Mouse (Mus musculus): Measurements from ENCODE around the gene Atg4a. TPM values are rescaled to one million over a fixed set of nuclear protein-coding genes. Genes with fewer than 3 reads are reported as not detected.

Gene Atg4a
- 9.5 and 11.3 TPM in 2 replicates for polyA plus RNA-seq (2014; fragmentation: Nextera tagmentation; extraction: Ambion mirVana)

GRCm38 (mm10) chrX:140956272-140956940 is at the start of gene Atg4a, which contains the start of gene Psmd10:
Gene Atg4a (plus strand): TSS chrX:140956907.
Gene Psmd10 (minus strand): TSS chrX:140956728.
- peak; percentile 88 for DNase-seq (ENCODE audit: low spot score)
- H3K27ac ChIP-seq = peak within 1 kb of the TSS; percentile 41; the same call in 1 of the 2 replicates
- 22% methylated on average over 23 of the region's 23 CpGs for WGBS

GRCm38 (mm10) chrX:140907360-140907759 is 49.3 kb upstream of the Atg4a start, which contains the start of gene Vsig1:
Gene Vsig1 (plus strand): TSS chrX:140907608.
- Histone ChIP-seq H3K36me3 (replicated peaks; ENCODE audit: control insufficient read depth, insufficient read depth) (no peaks in the 10 kb centered on the region), H3K4me1 (replicated peaks; ENCODE audit: control insufficient read depth, insufficient read depth, low read length) (no peaks in the 10 kb centered on the region), H3K4me3 (replicated peaks; ENCODE audit: low read length) (no peak within 1 kb of the TSS), H3K27ac (no peak within 1 kb of the TSS), H3K4me2 (replicated peaks) (no peak within 1 kb of the TSS), H3K27me3 (ENCODE audit: control insufficient read depth, insufficient read depth, low read length) (peaks cover 28% of the 10 kb centered on the region), H3K9ac (no peak within 1 kb of the TSS), H3K9me3 (ENCODE audit: control insufficient read depth, low read length) (no peaks in the 10 kb centered on the region)
- 80% methylated on average over 7 of the region's 7 CpGs for WGBS
- DNase-seq (ENCODE audit: low spot score) (no peak), ATAC-seq (ENCODE audit: low FRiP score) (no peak)

More at GRCm38 (mm10) chrX:140956272-140956940, at the start of gene Atg4a, which contains the start of gene Psmd10:
- peaks cover 5% of the 10 kb centered on the region; the same call in 1 of the 2 replicates for H3K36me3 ChIP-seq (replicated peaks; ENCODE audit: control insufficient read depth, insufficient read depth)
- peaks cover 26% of the 10 kb centered on the region for H3K27me3 ChIP-seq (ENCODE audit: control insufficient read depth, insufficient read depth, low read length)
- H3K4me3 ChIP-seq (replicated peaks; ENCODE audit: low read length) = peak within 1 kb of the TSS; percentile 43
- no peaks in the 10 kb centered on the region for H3K9me3 ChIP-seq (ENCODE audit: control insufficient read depth, low read length)
- H3K4me1 ChIP-seq (replicated peaks; ENCODE audit: control insufficient read depth, insufficient read depth, low read length) = 0 out of 2 replicates have a peak, but pooled peaks cover 3% of the 10 kb centered on the region
- ATAC-seq (ENCODE audit: low FRiP score) = peak; percentile 99
- peak within 1 kb of the TSS; percentile 52 for H3K4me2 ChIP-seq (replicated peaks)
- H3K9ac ChIP-seq = peak within 1 kb of the TSS; percentile 50

- DNase-seq (ENCODE audit: low spot score) (no peak), ATAC-seq (ENCODE audit: low FRiP score) (no peak)
- Histone ChIP-seq H3K4me2 (replicated peaks) (no peak overlapping the region), H3K27me3 (ENCODE audit: control insufficient read depth, insufficient read depth, low read length) (peaks cover 48% of the 10 kb centered on the region), H3K4me1 (replicated peaks; ENCODE audit: control insufficient read depth, insufficient read depth, low read length) (no peaks in the 10 kb centered on the region), H3K4me3 (replicated peaks; ENCODE audit: low read length) (no peak overlapping the region), H3K9ac (no peak overlapping the region), H3K9me3 (ENCODE audit: control insufficient read depth, low read length) (no peaks in the 10 kb centered on the region), H3K36me3 (replicated peaks; ENCODE audit: control insufficient read depth, insufficient read depth) (no peaks in the 10 kb centered on the region), H3K27ac (no peak overlapping the region)
- 87% methylated on average over 6 of the region's 6 CpGs for WGBS
Measured at GRCm38 (mm10) chrX:140921321-140921720, 35.4 kb upstream of the Atg4a start.

- no peak overlapping the region for H3K4me2 ChIP-seq (replicated peaks)
- no peaks in the 10 kb centered on the region for H3K4me1 ChIP-seq (replicated peaks; ENCODE audit: control insufficient read depth, insufficient read depth, low read length)
- H3K27ac ChIP-seq = no peak overlapping the region
- DNase-seq (ENCODE audit: low spot score) (peak; percentile 47), ATAC-seq (ENCODE audit: low FRiP score) (no peak)
- 65% methylated on average over 3 of the region's 3 CpGs for WGBS
- no peaks in the 10 kb centered on the region for H3K9me3 ChIP-seq (ENCODE audit: control insufficient read depth, low read length)
- H3K9ac ChIP-seq = no peak overlapping the region
- no peaks in the 10 kb centered on the region for H3K36me3 ChIP-seq (replicated peaks; ENCODE audit: control insufficient read depth, insufficient read depth)
- no peak overlapping the region for H3K4me3 ChIP-seq (replicated peaks; ENCODE audit: low read length)
- H3K27me3 ChIP-seq (ENCODE audit: control insufficient read depth, insufficient read depth, low read length) = peaks cover 60% of the 10 kb centered on the region
Measured at GRCm38 (mm10) chrX:140932066-140932465, 24.6 kb upstream of the Atg4a start.

GRCm38 (mm10) chrX:140933263-140933662 is 23.4 kb upstream of the Atg4a start:
- DNase-seq (ENCODE audit: low spot score) = no peak
- no peak for ATAC-seq (ENCODE audit: low FRiP score)
- Histone ChIP-seq H3K27ac (no peak overlapping the region), H3K4me3 (replicated peaks; ENCODE audit: low read length) (no peak overlapping the region), H3K27me3 (ENCODE audit: control insufficient read depth, insufficient read depth, low read length) (peaks cover 64% of the 10 kb centered on the region), H3K36me3 (replicated peaks; ENCODE audit: control insufficient read depth, insufficient read depth) (no peaks in the 10 kb centered on the region), H3K9ac (no peak overlapping the region), H3K4me1 (replicated peaks; ENCODE audit: control insufficient read depth, insufficient read depth, low read length) (no peaks in the 10 kb centered on the region), H3K4me2 (replicated peaks) (no peak overlapping the region), H3K9me3 (ENCODE audit: control insufficient read depth, low read length) (no peaks in the 10 kb centered on the region)
- 89% methylated on average over 3 of the region's 3 CpGs for WGBS

DNA sequence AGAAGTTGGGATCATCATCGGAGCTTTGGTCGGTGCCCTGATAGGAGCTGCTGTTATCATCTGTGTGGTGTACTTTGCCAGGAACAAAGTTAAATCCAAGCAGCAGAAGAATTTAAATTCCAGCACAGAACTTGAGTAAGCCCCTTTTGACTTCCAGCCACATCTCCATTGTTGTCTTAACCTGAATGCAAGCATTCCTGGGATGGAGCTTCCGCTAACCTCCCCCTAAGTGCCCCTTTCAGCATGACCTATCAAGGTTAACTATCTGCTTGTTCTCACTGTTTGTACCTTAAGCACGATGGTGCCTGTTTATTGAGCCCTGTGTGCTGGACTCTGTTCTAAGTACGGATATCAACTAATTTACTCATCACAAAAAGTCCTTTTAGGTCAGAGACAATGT is 20.4 kb upstream of the Atg4a start:
- WGBS = 79% methylated on average over 5 of the region's 5 CpGs
- Histone ChIP-seq H3K36me3 (replicated peaks; ENCODE audit: control insufficient read depth, insufficient read depth) (no peaks in the 10 kb centered on the region), H3K4me2 (replicated peaks) (no peak overlapping the region), H3K27ac (no peak overlapping the region), H3K4me3 (replicated peaks; ENCODE audit: low read length) (no peak overlapping the region), H3K9ac (no peak overlapping the region), H3K9me3 (ENCODE audit: control insufficient read depth, low read length) (no peaks in the 10 kb centered on the region), H3K4me1 (replicated peaks; ENCODE audit: control insufficient read depth, insufficient read depth, low read length) (no peaks in the 10 kb centered on the region), H3K27me3 (ENCODE audit: control insufficient read depth, insufficient read depth, low read length) (peaks cover 59% of the 10 kb centered on the region)
- DNase-seq (ENCODE audit: low spot score) = no peak
- no peak for ATAC-seq (ENCODE audit: low FRiP score)

DNA sequence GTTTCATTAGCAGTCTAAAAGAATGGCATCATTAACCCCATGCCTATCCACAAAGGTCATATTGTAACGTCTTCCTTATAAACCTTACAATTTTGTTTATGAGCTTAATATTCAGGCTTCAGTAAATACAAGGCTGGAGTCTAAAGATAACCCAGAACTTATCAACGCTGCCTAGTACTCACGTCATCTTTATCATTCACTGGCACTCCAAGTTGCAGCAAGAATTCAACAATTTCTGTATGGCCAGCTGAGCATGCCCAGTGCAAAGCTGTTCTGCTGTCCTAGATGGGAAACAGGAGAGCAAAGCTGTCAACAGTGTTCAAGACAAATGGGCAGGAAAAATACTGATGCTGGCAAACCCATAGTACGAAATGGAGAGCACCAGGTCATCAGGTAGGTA is 3.1 kb upstream of the Atg4a start:
- ATAC-seq (ENCODE audit: low FRiP score) (no peak), DNase-seq (ENCODE audit: low spot score) (no peak)
- 90% methylated on average over 4 of the region's 4 CpGs for WGBS
- no peak overlapping the region for H3K4me2 ChIP-seq (replicated peaks)
- no peak overlapping the region for H3K9ac ChIP-seq
- H3K4me1 ChIP-seq (replicated peaks; ENCODE audit: control insufficient read depth, insufficient read depth, low read length) = 0 out of 2 replicates have a peak, but pooled peaks cover 3% of the 10 kb centered on the region
- H3K36me3 ChIP-seq (replicated peaks; ENCODE audit: control insufficient read depth, insufficient read depth) = peaks cover 19% of the 10 kb centered on the region
- no peak overlapping the region for H3K27ac ChIP-seq
- peaks cover 34% of the 10 kb centered on the region for H3K27me3 ChIP-seq (ENCODE audit: control insufficient read depth, insufficient read depth, low read length)
- H3K4me3 ChIP-seq (replicated peaks; ENCODE audit: low read length) = no peak overlapping the region
- H3K9me3 ChIP-seq (ENCODE audit: control insufficient read depth, low read length) = no peaks in the 10 kb centered on the region

- H3K4me2 ChIP-seq (replicated peaks) = peak overlapping the region; percentile 50
- peak overlapping the region; percentile 50 for H3K9ac ChIP-seq
- ATAC-seq (ENCODE audit: low FRiP score) = peak; percentile 82; the same call in 1 of the 2 replicates
- no peak for DNase-seq (ENCODE audit: low spot score)
- H3K9me3 ChIP-seq (ENCODE audit: control insufficient read depth, low read length) = no peaks in the 10 kb centered on the region
- H3K4me3 ChIP-seq (replicated peaks; ENCODE audit: low read length) = peak overlapping the region; percentile 43
- peaks cover 4% of the 10 kb centered on the region; the same call in 1 of the 2 replicates for H3K36me3 ChIP-seq (replicated peaks; ENCODE audit: control insufficient read depth, insufficient read depth)
- 13% methylated on average over 5 of the region's 5 CpGs for WGBS
- H3K4me1 ChIP-seq (replicated peaks; ENCODE audit: control insufficient read depth, insufficient read depth, low read length) = 0 out of 2 replicates have a peak, but pooled peaks cover 3% of the 10 kb centered on the region
- no peak overlapping the region for H3K27ac ChIP-seq
- peaks cover 26% of the 10 kb centered on the region for H3K27me3 ChIP-seq (ENCODE audit: control insufficient read depth, insufficient read depth, low read length)
Measured at GRCm38 (mm10) chrX:140956959-140957358, 252 bp downstream of the Atg4a start.

- DNase-seq (ENCODE audit: low spot score) (no peak), ATAC-seq (ENCODE audit: low FRiP score) (no peak)
- no peaks in the 10 kb centered on the region for H3K36me3 ChIP-seq (replicated peaks; ENCODE audit: control insufficient read depth, insufficient read depth)
- H3K9me3 ChIP-seq (ENCODE audit: control insufficient read depth, low read length) = no peaks in the 10 kb centered on the region
- H3K4me1 ChIP-seq (replicated peaks; ENCODE audit: control insufficient read depth, insufficient read depth, low read length) = no peaks in the 10 kb centered on the region
- peaks cover 62% of the 10 kb centered on the region for H3K27me3 ChIP-seq (ENCODE audit: control insufficient read depth, insufficient read depth, low read length)
- no peak overlapping the region for H3K4me3 ChIP-seq (replicated peaks; ENCODE audit: low read length)
- no peak overlapping the region for H3K9ac ChIP-seq
- no peak overlapping the region for H3K4me2 ChIP-seq (replicated peaks)
- WGBS = 97% methylated on average over 1 of the region's 1 CpGs
- no peak overlapping the region for H3K27ac ChIP-seq
Measured at GRCm38 (mm10) chrX:140978943-140979342, 22.2 kb downstream of the Atg4a start.

Data from hindbrain, embryonic 14.5 days (tissue).